Comparison of ENCODE assay signal across 18 mouse cellular contexts in genomic region chr4:153724045-153724444, GRCm38 (mm10).
A peak's percentile ranks its signal among the peaks of the same experiment; 100 is the strongest.
DNase-seq lines count a peak whose midpoint lies in the region.
"Had no signal": no experiment of that assay in that cellular context is flagged by ENCODE, and none has a peak within 500 bp of the region (broad histone marks: within the 10 kb centered on the region; RNA-seq: fewer than 3 reads in every experiment).

No protein-coding gene starts in this region.

- intact Hi-C loops in left cerebral cortex, postnatal 36 days (cut with DNase I): no loop called here

- peak; percentile 17 to 30 for DNase-seq in frontal cortex, postnatal 36 days (ENCODE audit: low spot score in 2 of 2)
- no peak for DNase-seq in frontal cortex, postnatal 25 days (ENCODE audit: low spot score in 2 of 2)
- peak; percentile 28 to 35 for DNase-seq in left cerebral cortex, postnatal 36 days (ENCODE audit: low spot score in 2 of 2)
- DNase-seq in left cerebral cortex, adult 11 months (ENCODE audit: low spot score): no peak
- peak; percentile 40 for DNase-seq in right cerebral cortex, postnatal 25 days
- no peak for DNase-seq in right cerebral cortex, postnatal 10 days (ENCODE audit: low spot score in 2 of 2)
- DNase-seq in cerebellum, postnatal 14 days: no peak
- DNase-seq: adrenal gland, postnatal 10 days; adrenal gland, postnatal 36 days; B cell, adult 2 months; cerebellum, adult 11 months; cerebellum, adult 2 months; cerebellum, adult 9-11 months; cerebellum, postnatal 36 days; embryo, embryonic 11 days; gastrocnemius, adult 2 months; gastrocnemius, postnatal 14 days; heart, adult 11 months had no signal

Comparison
In these comparisons a context has a peak if more than half of its experiments do, and no peak if none do; other contexts are left out.
1. DNase-seq: peak in frontal cortex, postnatal 36 days (2 of 2), left cerebral cortex, postnatal 36 days (2 of 2) and right cerebral cortex, postnatal 25 days (single experiment); none in frontal cortex, postnatal 25 days (0 of 2), left cerebral cortex, adult 11 months (single experiment), right cerebral cortex, postnatal 10 days (0 of 2) and cerebellum, postnatal 14 days (0 of 2).